Mouse (Mus musculus) spleen, postnatal 0 days (tissue): ENCODE measurements around the gene Olfr723. TPM values are rescaled to one million over a fixed set of nuclear protein-coding genes. Genes with fewer than 3 reads are reported as not detected.

Experiments used
- polyA plus RNA-seq: library from polyadenylated mRNA; unstranded; fragments of >200 nt; fragmentation: Nextera tagmentation; extraction: Ambion mirVana; gene quantifications from 2 replicates; pipeline ENCODE4 v1.2.1, GENCODE M21; 2015

The Olfr723 gene
- not detected in 2 replicates for polyA plus RNA-seq

GRCm38 (mm10) chr14:49931687-49932086 lies at the start of gene Olfr723:
TSS of gene Olfr723 (minus strand) at chr14:49931787.

GRCm38 (mm10) chr14:49963174-49963573 lies 31.6 kb upstream of the Olfr723 start, which contains the start of gene Olfr724:
TSS of gene Olfr724 (minus strand) at chr14:49963274.

GRCm38 (mm10) chr14:49901899-49902298 lies 29.7 kb downstream of the Olfr723 start, which contains the start of gene Olfr722:
TSS of gene Olfr722 (minus strand) at chr14:49901999.

Other genes starting within 250 kb of the Olfr723 start
- gene Armh4, start 148.4 kb downstream of the Olfr723 start, polyA plus RNA-seq, result 0.83 and 1.5 TPM in 2 replicates
- not detected in 2 replicates for gene Olfr722, start 29.8 kb downstream of the Olfr723 start, polyA plus RNA-seq
- gene Olfr724, start 31.5 kb upstream of the Olfr723 start, polyA plus RNA-seq, result not detected in 2 replicates
- gene Olfr725, start 108.6 kb upstream of the Olfr723 start, polyA plus RNA-seq, result not detected in 2 replicates
- not detected in 2 replicates for gene Olfr726, start 159.2 kb upstream of the Olfr723 start, polyA plus RNA-seq
- gene Olfr727, start 191.4 kb upstream of the Olfr723 start, polyA plus RNA-seq, result not detected in 2 replicates
- not detected in 2 replicates for gene Olfr728, start 210.9 kb upstream of the Olfr723 start, polyA plus RNA-seq
- not detected in 2 replicates for gene Olfr729, start 221.1 kb upstream of the Olfr723 start, polyA plus RNA-seq